Mouse (Mus musculus): ENCODE results near the gene Svs3a. TPM values are rescaled to one million over a fixed set of nuclear protein-coding genes. Genes with fewer than 3 reads are reported as not detected.
"Not testable (repeated sequence)": the region's sequence is repeated elsewhere in the genome, so short reads cannot be mapped to it uniquely, and the experiment has no call there.

Svs3a gene
- not detected in 2 replicates for polyA plus RNA-seq (2014; fragmentation: Nextera tagmentation; extraction: Ambion mirVana)

DNA sequence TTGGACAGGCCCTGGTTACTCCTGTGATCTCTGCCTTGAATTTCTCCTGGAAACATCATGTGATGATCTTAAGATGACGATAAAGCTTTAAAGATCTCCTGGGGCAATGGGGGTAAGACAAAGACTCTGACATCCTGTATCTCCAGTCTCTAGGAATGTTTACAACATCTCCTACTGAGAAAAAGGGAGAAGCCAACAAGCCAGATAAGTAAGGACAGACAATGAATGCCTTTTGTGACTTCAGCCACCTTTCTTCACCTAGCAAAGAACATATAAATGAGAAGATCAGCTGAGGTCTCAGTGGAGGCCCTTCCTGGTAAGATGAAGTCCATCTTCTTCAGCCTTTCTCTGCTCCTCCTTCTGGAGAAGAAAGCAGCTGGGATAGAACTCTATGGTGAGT is at the start of gene Svs3a:
Gene Svs3a, plus strand, starts transcription at position 301 of the 400 bp plus-strand sequence.
- not testable (repeated sequence) for H3K4me1 ChIP-seq (replicated peaks; ENCODE audit: control insufficient read depth, insufficient read depth, low read length); H3K9me3 ChIP-seq (ENCODE audit: control insufficient read depth, low read length); ATAC-seq (replicated peaks; ENCODE audit: low FRiP score); H3K36me3 ChIP-seq (ENCODE audit: control insufficient read depth, insufficient read depth, low read length); H3K27me3 ChIP-seq (ENCODE audit: control insufficient read depth, insufficient read depth, low read length); H3K4me3 ChIP-seq (ENCODE audit: low read depth, low read length); DNase-seq (ENCODE audit: low spot score); H3K27ac ChIP-seq (ENCODE audit: low read depth, low read length); H3K4me2 ChIP-seq (ENCODE audit: low read depth, low read length, severe bottlenecking); H3K9ac ChIP-seq (ENCODE audit: low read length)
- 86% methylated on average over 1 of the region's 1 CpGs for WGBS

DNA sequence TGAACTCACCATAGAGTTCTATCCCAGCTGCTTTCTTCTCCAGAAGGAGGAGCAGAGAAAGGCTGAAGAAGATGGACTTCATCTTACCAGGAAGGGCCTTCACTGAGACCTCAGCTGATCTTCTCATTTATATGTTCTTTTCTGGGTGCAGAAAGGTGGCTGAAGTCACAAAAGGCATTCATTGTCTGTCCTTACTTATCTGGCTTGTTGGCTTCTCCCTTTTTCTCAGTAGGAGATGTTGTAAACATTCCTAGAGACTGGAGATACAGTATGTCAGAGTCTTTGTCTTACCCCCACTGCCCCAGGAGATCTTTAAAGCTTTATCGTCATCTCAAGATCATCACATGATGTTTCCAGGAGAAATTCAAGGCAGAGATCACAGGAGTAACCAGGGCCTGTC is 32.5 kb upstream of the Svs3a start, which contains the start of gene Svs3b:
Gene Svs3b, minus strand, starts transcription at position 101 of the 400 bp plus-strand sequence.
- H3K9ac ChIP-seq (ENCODE audit: low read length): not testable (repeated sequence)

GRCm38 (mm10) chr2:164278359-164278758 is 10.7 kb upstream of the Svs3a start, which contains the start of gene Svs4:
Gene Svs4, minus strand, starts transcription at chr2:164278459.
- Histone ChIP-seq H3K36me3 (ENCODE audit: control insufficient read depth, insufficient read depth, low read length) (no peaks in the 10 kb centered on the region), H3K4me2 (ENCODE audit: low read depth, low read length, severe bottlenecking) (no peak within 1 kb of the TSS), H3K9me3 (ENCODE audit: control insufficient read depth, low read length) (no peaks in the 10 kb centered on the region), H3K4me3 (ENCODE audit: low read depth, low read length) (no peak within 1 kb of the TSS), H3K27me3 (ENCODE audit: control insufficient read depth, insufficient read depth, low read length) (no peaks in the 10 kb centered on the region), H3K4me1 (replicated peaks; ENCODE audit: control insufficient read depth, insufficient read depth, low read length) (no peaks in the 10 kb centered on the region), H3K27ac (ENCODE audit: low read depth, low read length) (no peak within 1 kb of the TSS), H3K9ac (ENCODE audit: low read length) (no peak within 1 kb of the TSS)
- DNase-seq (ENCODE audit: low spot score) (no peak), ATAC-seq (replicated peaks; ENCODE audit: low FRiP score) (no peak)
- WGBS: 93% methylated on average over 4 of the region's 4 CpGs

More for the DNA sequence above, 32.5 kb upstream of the Svs3a start, which contains the start of gene Svs3b:
- DNase-seq (ENCODE audit: low spot score); H3K4me2 ChIP-seq (ENCODE audit: low read depth, low read length, severe bottlenecking); H3K4me1 ChIP-seq (replicated peaks; ENCODE audit: control insufficient read depth, insufficient read depth, low read length); H3K27ac ChIP-seq (ENCODE audit: low read depth, low read length); H3K27me3 ChIP-seq (ENCODE audit: control insufficient read depth, insufficient read depth, low read length); H3K4me3 ChIP-seq (ENCODE audit: low read depth, low read length); H3K9me3 ChIP-seq (ENCODE audit: control insufficient read depth, low read length); ATAC-seq (replicated peaks; ENCODE audit: low FRiP score); H3K36me3 ChIP-seq (ENCODE audit: control insufficient read depth, insufficient read depth, low read length): not testable (repeated sequence)
- WGBS: 82% methylated on average over 1 of the region's 1 CpGs

DNA sequence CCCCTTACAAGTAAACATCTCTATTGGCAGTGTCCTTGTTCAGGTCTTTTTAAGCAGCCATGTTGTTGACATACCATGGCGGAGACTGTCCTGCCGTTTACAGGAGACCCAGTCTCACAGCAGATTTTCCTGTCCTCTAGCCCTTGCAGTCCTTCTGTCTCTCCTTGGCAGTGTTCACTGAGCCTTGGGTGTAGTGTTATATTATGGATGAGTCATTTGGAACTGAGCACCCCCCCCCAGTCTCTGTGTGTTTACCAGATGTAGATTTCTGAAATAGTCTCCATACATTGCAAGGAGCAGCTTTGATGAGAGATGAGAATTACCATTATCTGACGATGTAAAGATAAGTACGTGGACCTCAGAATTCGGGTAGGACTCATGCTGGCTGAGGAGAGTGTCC is 23.5 kb downstream of the Svs3a start:
- Histone ChIP-seq H3K4me2 (ENCODE audit: low read depth, low read length, severe bottlenecking) (no peak overlapping the region), H3K4me1 (replicated peaks; ENCODE audit: control insufficient read depth, insufficient read depth, low read length) (no peaks in the 10 kb centered on the region), H3K27ac (ENCODE audit: low read depth, low read length) (no peak overlapping the region), H3K9me3 (ENCODE audit: control insufficient read depth, low read length) (no peaks in the 10 kb centered on the region), H3K27me3 (ENCODE audit: control insufficient read depth, insufficient read depth, low read length) (no peaks in the 10 kb centered on the region), H3K9ac (ENCODE audit: low read length) (no peak overlapping the region), H3K4me3 (ENCODE audit: low read depth, low read length) (no peak overlapping the region), H3K36me3 (ENCODE audit: control insufficient read depth, insufficient read depth, low read length) (no peaks in the 10 kb centered on the region)
- ATAC-seq (replicated peaks; ENCODE audit: low FRiP score) (no peak), DNase-seq (ENCODE audit: low spot score) (no peak)
- WGBS: 92% methylated on average over 5 of the region's 5 CpGs

DNA sequence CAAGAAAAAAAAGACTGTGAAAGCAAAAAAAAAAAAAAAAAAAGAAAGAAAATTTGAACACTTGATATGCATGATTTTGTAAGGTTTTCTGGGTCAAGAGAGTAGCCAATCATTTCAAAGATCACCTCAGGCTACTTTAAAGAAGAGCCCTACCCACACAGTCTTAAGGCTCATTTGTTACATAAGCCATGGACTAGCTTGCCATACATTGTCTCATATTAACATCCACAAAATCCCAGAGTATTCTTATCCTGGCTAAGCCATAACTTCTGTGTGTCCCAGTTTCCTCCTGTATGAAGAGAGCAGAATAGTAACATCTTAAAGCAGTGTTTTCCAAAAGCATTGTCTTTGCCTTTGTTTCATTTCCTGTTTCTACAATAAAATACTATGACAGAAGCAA is 26.4 kb downstream of the Svs3a start:
- not testable (repeated sequence) for H3K27ac ChIP-seq (ENCODE audit: low read depth, low read length); H3K9ac ChIP-seq (ENCODE audit: low read length); H3K4me3 ChIP-seq (ENCODE audit: low read depth, low read length); H3K36me3 ChIP-seq (ENCODE audit: control insufficient read depth, insufficient read depth, low read length); DNase-seq (ENCODE audit: low spot score); H3K4me1 ChIP-seq (replicated peaks; ENCODE audit: control insufficient read depth, insufficient read depth, low read length); H3K27me3 ChIP-seq (ENCODE audit: control insufficient read depth, insufficient read depth, low read length); ATAC-seq (replicated peaks; ENCODE audit: low FRiP score); H3K4me2 ChIP-seq (ENCODE audit: low read depth, low read length, severe bottlenecking); H3K9me3 ChIP-seq (ENCODE audit: control insufficient read depth, low read length)

- not testable (repeated sequence) for H3K4me2 ChIP-seq (ENCODE audit: low read depth, low read length, severe bottlenecking); DNase-seq (ENCODE audit: low spot score)
Observed at GRCm38 (mm10) chr2:164316451-164316850, 27.4 kb downstream of the Svs3a start, which contains the start of gene Svs6. Gene Svs6, plus strand, starts transcription at chr2:164316751.

DNA sequence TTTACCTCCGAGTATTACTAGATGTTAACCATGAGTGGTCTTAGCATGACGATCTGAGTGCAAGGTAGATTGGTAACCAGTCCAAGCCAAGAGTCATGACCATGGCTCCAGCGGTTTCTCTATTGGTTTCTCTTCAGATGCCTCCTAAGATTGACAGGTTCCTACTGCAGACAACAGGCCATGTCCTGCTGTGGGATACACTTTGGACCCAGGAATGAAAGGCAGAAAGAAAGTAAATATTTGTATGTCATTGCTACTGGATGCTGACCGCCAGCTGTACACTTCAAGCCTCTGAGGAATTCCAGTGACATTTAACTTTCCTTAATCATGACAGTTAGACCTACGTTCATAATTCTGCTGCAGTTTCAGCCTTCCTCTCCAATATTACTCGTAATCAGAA is 31.9 kb downstream of the Svs3a start:
- Histone ChIP-seq H3K9me3 (ENCODE audit: control insufficient read depth, low read length) (no peaks in the 10 kb centered on the region), H3K4me1 (replicated peaks; ENCODE audit: control insufficient read depth, insufficient read depth, low read length) (no peaks in the 10 kb centered on the region), H3K27ac (ENCODE audit: low read depth, low read length) (no peak overlapping the region), H3K36me3 (ENCODE audit: control insufficient read depth, insufficient read depth, low read length) (no peaks in the 10 kb centered on the region), H3K4me3 (ENCODE audit: low read depth, low read length) (no peak overlapping the region), H3K4me2 (ENCODE audit: low read depth, low read length, severe bottlenecking) (no peak overlapping the region), H3K9ac (ENCODE audit: low read length) (no peak overlapping the region), H3K27me3 (ENCODE audit: control insufficient read depth, insufficient read depth, low read length) (no peaks in the 10 kb centered on the region)
- ATAC-seq (replicated peaks; ENCODE audit: low FRiP score) (no peak), DNase-seq (ENCODE audit: low spot score) (no peak)
- WGBS: 88% methylated on average over 6 of the region's 6 CpGs

More at GRCm38 (mm10) chr2:164316451-164316850, 27.4 kb downstream of the Svs3a start, which contains the start of gene Svs6:
- not testable (repeated sequence) for H3K36me3 ChIP-seq (ENCODE audit: control insufficient read depth, insufficient read depth, low read length); H3K4me3 ChIP-seq (ENCODE audit: low read depth, low read length); H3K4me1 ChIP-seq (replicated peaks; ENCODE audit: control insufficient read depth, insufficient read depth, low read length); H3K27ac ChIP-seq (ENCODE audit: low read depth, low read length); H3K27me3 ChIP-seq (ENCODE audit: control insufficient read depth, insufficient read depth, low read length); H3K9ac ChIP-seq (ENCODE audit: low read length); H3K9me3 ChIP-seq (ENCODE audit: control insufficient read depth, low read length); ATAC-seq (replicated peaks; ENCODE audit: low FRiP score)
- WGBS: 68% methylated on average over 1 of the region's 1 CpGs

DNA sequence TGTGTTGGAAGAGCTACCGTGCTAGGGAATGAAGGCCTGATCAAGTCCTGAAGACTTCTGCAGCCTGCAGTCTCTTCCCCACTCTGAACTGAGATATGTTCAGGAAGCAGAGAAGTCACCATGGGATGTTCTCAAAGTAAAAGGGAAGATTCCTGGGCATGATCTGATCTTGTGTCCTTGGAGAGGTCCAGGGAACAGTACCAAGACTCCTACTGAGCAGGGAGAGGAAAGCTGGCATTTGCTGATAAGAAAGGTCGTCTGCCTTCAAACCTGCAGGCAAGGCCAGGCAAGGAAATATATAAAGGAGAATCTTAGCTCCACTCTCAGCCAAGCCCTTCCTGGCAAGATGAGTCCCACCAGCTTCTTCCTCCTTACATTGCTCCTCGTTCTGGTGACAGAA is 43.4 kb downstream of the Svs3a start, which contains the start of gene Svs5:
Gene Svs5, plus strand, starts transcription at position 301 of the 400 bp plus-strand sequence.
- H3K27ac ChIP-seq (ENCODE audit: low read depth, low read length); H3K4me3 ChIP-seq (ENCODE audit: low read depth, low read length); ATAC-seq (replicated peaks; ENCODE audit: low FRiP score); H3K4me2 ChIP-seq (ENCODE audit: low read depth, low read length, severe bottlenecking); H3K36me3 ChIP-seq (ENCODE audit: control insufficient read depth, insufficient read depth, low read length); H3K27me3 ChIP-seq (ENCODE audit: control insufficient read depth, insufficient read depth, low read length); H3K9me3 ChIP-seq (ENCODE audit: control insufficient read depth, low read length); H3K4me1 ChIP-seq (replicated peaks; ENCODE audit: control insufficient read depth, insufficient read depth, low read length); DNase-seq (ENCODE audit: low spot score); H3K9ac ChIP-seq (ENCODE audit: low read length): not testable (repeated sequence)
- WGBS: 88% methylated on average over 3 of the region's 3 CpGs

Measured in forebrain, embryonic 11.5 days (tissue).